Mouse (Mus musculus) olfactory bulb, adult 2 months (tissue): ENCODE measurements around the gene Mdga1.

Source experiments
- CTCF ChIP-seq: fragments of 200-500 bp; IDR thresholded peaks from 2 replicates; pipeline ENCODE4 v1.5.1; 2012; ENCODE audit warnings: low read depth, mild to moderate bottlenecking, low read length, moderate library complexity; ENCODE audit not compliant: insufficient read depth
- POLR2A ChIP-seq: fragments of 200-500 bp; IDR thresholded peaks from 2 replicates; pipeline ENCODE4 v1.6.1; 2012; ENCODE audit warnings: mild to moderate bottlenecking, low read depth, low read length, moderate library complexity; ENCODE audit not compliant: insufficient read depth

- TF ChIP-seq POLR2A (no peak), CTCF (no peak)
Observed at GRCm38 (mm10) chr17:29989653-29990052, 19.8 kb upstream of the Mdga1 start.
